Mouse (Mus musculus) liver, adult (tissue): ENCODE data around the gene Gch1.

Experiments used
- GATA4 ChIP-seq: IDR thresholded peaks from 2 replicates; pipeline ENCODE4 v1.6.1; 2014; ENCODE audit warnings: mild to moderate bottlenecking, low read length; ENCODE audit not compliant: insufficient replicate concordance

Gch1 gene

DNA sequence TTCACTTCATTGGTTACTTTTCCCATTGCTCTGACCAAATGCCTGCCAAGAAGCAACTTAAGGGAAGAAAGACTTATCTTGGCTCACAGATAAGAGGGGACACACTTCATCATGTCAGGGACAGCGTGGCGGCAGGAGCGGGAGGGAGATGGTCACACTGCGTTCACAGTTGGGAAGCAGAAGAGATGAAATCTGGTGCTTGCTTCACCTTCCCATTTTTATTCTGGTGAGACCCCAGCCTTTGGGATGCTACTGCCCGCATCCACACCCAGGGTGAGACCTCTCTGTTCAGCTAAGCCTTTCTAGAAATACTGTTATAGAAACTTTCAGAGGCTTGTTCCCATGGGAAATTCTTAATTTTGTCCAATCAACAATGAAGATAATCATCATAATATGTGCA is 44.9 kb downstream of the Gch1 start:
- TF ChIP-seq GATA4: no peak

- TF ChIP-seq GATA4: no peak
These were observed 50.4 kb downstream of the Gch1 start for GRCm38 (mm10) chr14:47138853-47139252.

DNA sequence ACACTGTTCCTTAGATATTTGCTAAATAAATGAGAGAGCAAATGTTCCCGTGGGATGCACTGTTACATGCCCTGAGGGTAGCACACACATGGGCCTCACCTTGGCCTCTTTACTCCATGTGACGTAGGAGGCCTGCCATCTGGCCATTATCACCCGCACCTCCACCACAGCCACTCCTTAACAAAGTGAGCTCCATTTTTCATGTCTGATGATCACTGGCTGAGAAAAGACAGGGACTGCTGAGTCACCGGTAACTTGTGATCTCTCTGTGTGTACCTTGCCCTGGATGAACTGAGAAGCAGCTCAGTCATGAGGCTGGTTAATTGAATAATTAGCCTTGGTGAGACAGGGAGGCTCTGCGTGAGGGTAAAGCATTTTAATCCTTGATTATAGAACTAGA is 52.6 kb downstream of the Gch1 start:
- no peak for TF ChIP-seq GATA4

DNA sequence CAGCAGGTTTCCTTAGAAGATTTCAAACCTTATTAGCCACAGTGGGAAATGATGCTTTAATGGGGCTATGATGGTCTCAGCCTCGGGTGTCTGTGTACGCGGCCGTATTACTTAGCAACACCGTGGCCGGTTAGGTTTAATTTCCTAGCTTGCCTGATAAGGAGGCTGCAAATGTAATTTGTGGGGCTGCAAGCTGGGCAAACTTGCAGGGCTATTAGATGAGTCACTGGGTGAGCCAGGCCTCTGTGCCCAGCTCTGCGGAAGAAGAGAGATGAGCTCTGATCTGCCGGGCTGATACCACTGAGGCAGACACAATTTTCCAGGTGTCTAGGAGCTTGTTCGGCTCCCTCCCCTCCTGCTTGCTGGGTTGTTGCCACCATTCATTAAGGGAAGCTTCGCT is 55.3 kb downstream of the Gch1 start:
- no peak for TF ChIP-seq GATA4

DNA sequence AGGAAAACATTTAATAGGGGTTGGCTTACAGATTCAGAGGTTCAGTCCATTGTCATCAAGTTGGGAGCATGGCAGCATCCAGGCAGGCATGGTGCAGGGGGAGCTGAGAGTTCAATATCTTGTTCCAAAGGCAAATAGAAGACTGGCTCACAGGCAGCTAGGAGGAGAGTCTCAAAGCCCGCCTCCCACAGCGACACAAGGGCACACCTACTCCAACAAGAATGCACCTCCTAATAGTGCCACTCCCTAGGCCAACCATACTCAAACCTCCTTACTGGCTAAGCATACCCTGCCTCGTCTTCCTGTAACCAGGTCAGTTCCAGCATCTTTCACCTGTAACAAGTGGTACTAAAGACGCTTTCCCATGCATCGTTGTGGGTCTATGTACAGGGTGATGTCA is 61.2 kb downstream of the Gch1 start:
- TF ChIP-seq GATA4: no peak

GRCm38 (mm10) chr14:47117522-47117921 is 71.7 kb downstream of the Gch1 start:
- TF ChIP-seq GATA4: no peak

DNA sequence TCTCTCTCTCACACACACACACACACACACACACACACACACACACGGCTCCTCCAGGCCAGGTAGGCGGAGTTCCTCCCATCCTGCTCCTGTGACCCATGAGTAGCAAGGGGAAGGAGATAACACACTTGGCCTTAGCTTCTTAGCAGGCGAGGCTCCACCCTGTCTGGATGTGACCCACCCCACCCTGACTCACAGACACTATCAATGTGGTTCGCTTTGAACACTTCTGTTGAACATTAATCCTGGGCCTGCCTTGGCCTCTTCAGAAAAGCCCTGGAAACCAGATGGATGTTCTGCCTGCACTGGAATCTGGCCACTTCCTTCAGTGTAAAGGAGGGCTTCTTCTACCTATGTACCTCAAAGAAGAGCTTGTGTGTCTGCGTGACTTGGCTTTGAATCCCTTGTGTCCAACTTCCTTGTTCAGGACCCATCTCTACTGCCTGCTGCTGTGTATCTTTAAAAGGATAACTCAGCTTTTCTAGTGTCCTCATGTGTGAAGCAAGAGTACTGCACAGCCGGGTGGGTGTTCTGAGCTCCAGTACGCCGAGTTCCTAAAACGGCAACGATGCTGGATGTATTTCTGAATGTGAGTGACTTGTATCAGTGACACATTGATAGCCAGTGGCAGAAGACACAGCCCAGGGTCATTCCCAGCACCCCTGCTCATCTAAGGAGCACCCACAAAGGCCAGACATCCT is 73.0 kb downstream of the Gch1 start:
- no peak for TF ChIP-seq GATA4

- TF ChIP-seq GATA4: no peak
These were observed 74.1 kb downstream of the Gch1 start for GRCm38 (mm10) chr14:47115154-47115553.

DNA sequence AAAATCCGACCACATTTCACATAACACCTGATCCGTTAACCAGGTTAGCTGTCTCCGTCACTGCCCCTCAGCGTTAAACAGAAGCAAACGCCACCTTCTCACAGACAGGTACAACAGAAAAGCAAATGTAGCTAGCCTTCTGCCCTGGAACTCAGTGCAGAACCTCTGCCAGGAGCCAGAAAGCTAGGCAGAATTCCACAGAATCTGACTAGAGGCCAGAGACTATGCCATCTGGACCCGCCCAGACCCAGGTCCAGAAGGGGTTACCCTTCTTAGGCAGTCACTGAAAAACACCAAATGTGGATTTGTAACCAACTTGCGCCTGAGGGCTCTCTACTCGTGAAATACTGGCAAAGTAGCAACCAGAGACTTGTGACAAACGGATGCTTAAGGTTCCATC is 77.9 kb downstream of the Gch1 start:
- no peak for TF ChIP-seq GATA4

- TF ChIP-seq GATA4: no peak
These were observed 81.8 kb downstream of the Gch1 start for GRCm38 (mm10) chr14:47107461-47107860.

DNA sequence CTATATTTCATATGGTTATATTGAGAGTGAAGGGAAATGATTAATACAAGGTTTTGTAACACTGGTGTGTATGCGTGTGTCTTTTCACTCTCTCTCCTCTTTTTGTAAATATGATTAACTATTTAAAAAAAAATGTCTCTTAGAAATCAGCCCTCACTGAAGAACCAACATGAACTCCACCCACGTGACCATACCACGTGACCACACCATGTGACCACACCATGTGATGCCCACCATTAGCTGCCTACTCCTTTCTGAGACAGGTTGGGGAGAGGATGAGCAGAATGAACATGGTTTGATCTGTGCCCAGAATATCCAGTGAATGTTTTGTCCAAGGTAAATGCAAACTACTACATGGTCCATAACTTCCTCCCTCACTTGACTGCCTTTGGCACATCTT is 83.5 kb downstream of the Gch1 start:
- TF ChIP-seq GATA4: no peak

GRCm38 (mm10) chr14:47105174-47105557 is 84.0 kb downstream of the Gch1 start:
- TF ChIP-seq GATA4: no peak

GRCm38 (mm10) chr14:47104246-47105173 is 84.7 kb downstream of the Gch1 start:
- TF ChIP-seq GATA4: no peak
